Mouse (Mus musculus): ENCODE results near the gene Arhgef33. TPM values are rescaled to one million over a fixed set of nuclear protein-coding genes. Genes with fewer than 3 reads are reported as not detected.

Gene Arhgef33
- polyA plus RNA-seq, 1 experiment from 2014 or later, result 0.32 TPM

DNA sequence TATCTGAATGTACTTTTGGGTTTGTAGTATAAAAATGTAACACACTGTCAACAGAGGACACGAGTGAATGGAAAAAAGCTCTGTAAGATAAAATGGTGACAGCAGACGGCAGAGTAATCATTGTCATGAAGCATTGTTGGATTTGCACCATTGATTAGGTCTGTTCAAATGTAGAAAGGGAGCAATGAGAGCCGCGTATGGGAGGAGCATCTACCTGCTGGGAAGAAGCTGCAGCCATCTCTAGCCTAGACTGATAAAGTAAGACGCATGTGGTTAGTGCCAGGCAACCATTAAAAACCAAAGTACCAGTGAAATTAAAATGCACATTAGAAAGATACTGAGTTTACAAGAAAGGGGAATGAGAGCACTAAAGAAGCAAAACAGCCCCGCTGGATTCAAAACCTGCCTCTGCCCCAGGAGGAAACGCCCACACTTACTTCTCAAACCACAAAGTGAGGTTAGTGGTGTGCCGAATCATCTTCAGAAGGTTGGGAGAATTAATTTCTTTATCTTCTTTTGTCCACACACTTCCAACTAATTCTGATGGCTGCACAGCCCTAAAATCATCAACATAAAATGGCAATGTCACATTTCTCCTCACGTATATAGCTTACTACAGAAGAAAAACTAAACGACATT lies 111.5 kb downstream of the Arhgef33 start:
- ATAC-seq (ENCODE audit: low read depth), result no peak
- no peaks in the 10 kb centered on the region for H3K4me1 ChIP-seq (ENCODE audit: control insufficient read depth, low read depth, low read length)
- H3K9ac ChIP-seq (ENCODE audit: low read depth, low read length), result no peak overlapping the region
- WGBS (ENCODE audit: insufficient replicate concordance), result 55% methylated on average over 10 of the region's 10 CpGs
- H3K4me3 ChIP-seq (ENCODE audit: low read depth, low read length), result no peak overlapping the region
- no peak overlapping the region for H3K27ac ChIP-seq (ENCODE audit: low read length)
- H3K4me2 ChIP-seq (ENCODE audit: low read depth, low read length), result no peak overlapping the region
- H3K9me3 ChIP-seq (replicated peaks; ENCODE audit: control insufficient read depth, low read length), result no peaks in the 10 kb centered on the region
- no peaks in the 10 kb centered on the region for H3K27me3 ChIP-seq (ENCODE audit: control insufficient read depth, insufficient read depth, low read depth, low read length)
- H3K36me3 ChIP-seq (ENCODE audit: control insufficient read depth, insufficient read depth), result peaks cover 10% of the 10 kb centered on the region

DNA sequence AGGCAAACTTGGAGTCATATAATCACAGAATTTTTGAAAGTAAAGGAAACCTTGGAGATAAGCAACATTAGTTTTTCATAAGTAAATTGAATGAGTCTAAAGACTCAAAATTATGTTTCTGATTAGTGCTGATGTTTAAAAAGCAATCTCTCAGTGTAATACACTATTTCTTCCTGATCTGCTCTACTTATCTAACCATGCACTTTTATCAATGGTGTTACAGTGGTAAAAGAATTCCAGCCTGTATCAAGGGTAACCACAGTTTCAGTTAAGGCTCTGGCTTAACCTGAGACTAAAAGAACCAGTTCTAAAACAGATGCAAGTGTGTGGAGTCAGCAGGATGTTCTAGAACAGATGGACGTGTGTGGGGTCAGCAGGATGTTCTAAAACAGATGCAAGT lies 113.8 kb downstream of the Arhgef33 start:
- Histone ChIP-seq H3K9ac (ENCODE audit: low read depth, low read length) (no peak overlapping the region), H3K4me2 (ENCODE audit: low read depth, low read length) (no peak overlapping the region), H3K4me1 (ENCODE audit: control insufficient read depth, low read depth, low read length) (no peaks in the 10 kb centered on the region), H3K9me3 (replicated peaks; ENCODE audit: control insufficient read depth, low read length) (no peaks in the 10 kb centered on the region), H3K27ac (ENCODE audit: low read length) (no peak overlapping the region), H3K36me3 (ENCODE audit: control insufficient read depth, insufficient read depth) (peaks cover 10% of the 10 kb centered on the region), H3K27me3 (ENCODE audit: control insufficient read depth, insufficient read depth, low read depth, low read length) (no peaks in the 10 kb centered on the region), H3K4me3 (ENCODE audit: low read depth, low read length) (no peak overlapping the region)
- ATAC-seq (ENCODE audit: low read depth), result no peak
- 68% methylated on average over 1 of the region's 1 CpGs for WGBS (ENCODE audit: insufficient replicate concordance)

DNA sequence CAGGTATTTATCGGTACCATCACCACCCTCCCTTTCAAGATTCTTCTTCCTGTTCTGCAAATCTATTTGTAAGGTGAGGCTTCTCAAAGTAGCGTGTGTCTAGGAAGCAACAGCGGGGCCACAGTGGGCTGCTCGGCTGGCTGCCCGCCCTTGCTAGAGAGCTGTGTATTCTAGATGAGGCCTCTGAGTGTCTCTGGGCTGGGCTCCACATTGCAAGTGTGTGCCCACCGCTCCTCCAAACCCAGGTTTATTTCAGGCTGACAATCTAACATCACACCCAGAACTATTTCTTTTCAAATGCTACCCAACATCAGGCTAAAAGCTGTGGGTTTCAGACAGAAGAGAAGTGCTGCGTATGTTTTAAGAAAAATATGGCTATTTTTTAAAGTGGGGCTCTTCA lies 119.0 kb downstream of the Arhgef33 start:
- peaks cover 10% of the 10 kb centered on the region for H3K36me3 ChIP-seq (ENCODE audit: control insufficient read depth, insufficient read depth)
- H3K27me3 ChIP-seq (ENCODE audit: control insufficient read depth, insufficient read depth, low read depth, low read length), result no peaks in the 10 kb centered on the region
- WGBS (ENCODE audit: insufficient replicate concordance), result 77% methylated on average over 7 of the region's 7 CpGs
- ATAC-seq (ENCODE audit: low read depth), result no peak
- no peak overlapping the region for H3K4me3 ChIP-seq (ENCODE audit: low read depth, low read length)
- no peak overlapping the region for H3K4me2 ChIP-seq (ENCODE audit: low read depth, low read length)
- no peak overlapping the region for H3K27ac ChIP-seq (ENCODE audit: low read length)
- no peaks in the 10 kb centered on the region for H3K9me3 ChIP-seq (replicated peaks; ENCODE audit: control insufficient read depth, low read length)
- no peak overlapping the region for H3K9ac ChIP-seq (ENCODE audit: low read depth, low read length)
- no peaks in the 10 kb centered on the region for H3K4me1 ChIP-seq (ENCODE audit: control insufficient read depth, low read depth, low read length)

DNA sequence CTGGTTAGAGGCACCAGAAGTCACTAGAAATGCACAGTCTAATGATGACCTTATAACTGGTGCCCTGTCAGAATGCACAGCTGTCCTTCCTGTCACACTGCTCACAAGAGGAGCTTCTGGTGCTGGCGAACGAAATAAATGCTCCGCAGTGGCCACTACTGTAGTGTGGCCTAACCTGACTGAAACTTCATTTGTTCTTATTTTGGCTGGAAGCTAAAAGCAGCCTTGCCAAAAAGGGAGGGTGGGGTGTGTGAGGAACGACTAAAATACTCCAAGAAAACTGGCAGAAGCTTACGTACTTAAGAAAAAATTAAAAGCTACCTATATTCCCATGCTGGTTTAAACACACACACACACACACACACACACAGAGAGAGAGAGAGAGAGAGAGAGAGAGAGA lies 119.7 kb downstream of the Arhgef33 start:
- WGBS (ENCODE audit: insufficient replicate concordance), result 74% methylated on average over 5 of the region's 5 CpGs
- Histone ChIP-seq H3K27me3 (ENCODE audit: control insufficient read depth, insufficient read depth, low read depth, low read length) (no peaks in the 10 kb centered on the region), H3K4me1 (ENCODE audit: control insufficient read depth, low read depth, low read length) (no peaks in the 10 kb centered on the region), H3K27ac (ENCODE audit: low read length) (no peak overlapping the region), H3K4me3 (ENCODE audit: low read depth, low read length) (no peak overlapping the region), H3K4me2 (ENCODE audit: low read depth, low read length) (no peak overlapping the region), H3K9ac (ENCODE audit: low read depth, low read length) (no peak overlapping the region), H3K9me3 (replicated peaks; ENCODE audit: control insufficient read depth, low read length) (no peaks in the 10 kb centered on the region), H3K36me3 (ENCODE audit: control insufficient read depth, insufficient read depth) (peaks cover 10% of the 10 kb centered on the region)
- ATAC-seq (ENCODE audit: low read depth), result no peak

DNA sequence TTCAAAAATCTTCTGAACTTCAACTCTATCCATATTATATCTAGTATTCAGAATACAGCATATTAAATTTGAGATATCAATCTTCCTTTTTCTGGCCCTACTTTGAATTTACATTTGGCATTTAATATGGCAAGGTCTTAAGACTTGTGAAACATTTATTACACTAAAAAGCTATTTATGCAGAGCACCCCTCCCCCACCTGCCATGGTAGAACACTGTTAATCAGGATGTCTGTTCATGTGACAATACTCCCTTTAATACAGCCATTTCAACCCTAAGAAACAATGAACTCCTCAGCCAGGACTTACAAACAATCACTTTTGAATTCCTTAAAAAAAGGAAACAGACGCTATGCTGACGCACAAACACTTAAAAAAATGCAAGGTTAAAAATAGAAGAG lies 120.8 kb downstream of the Arhgef33 start:
- no peak overlapping the region for H3K4me3 ChIP-seq (ENCODE audit: low read depth, low read length)
- H3K27ac ChIP-seq (ENCODE audit: low read length), result no peak overlapping the region
- H3K4me2 ChIP-seq (ENCODE audit: low read depth, low read length), result no peak overlapping the region
- no peaks in the 10 kb centered on the region for H3K27me3 ChIP-seq (ENCODE audit: control insufficient read depth, insufficient read depth, low read depth, low read length)
- no peak for ATAC-seq (ENCODE audit: low read depth)
- 83% methylated on average over 2 of the region's 2 CpGs for WGBS (ENCODE audit: insufficient replicate concordance)
- no peak overlapping the region for H3K9ac ChIP-seq (ENCODE audit: low read depth, low read length)
- no peaks in the 10 kb centered on the region for H3K9me3 ChIP-seq (replicated peaks; ENCODE audit: control insufficient read depth, low read length)
- H3K36me3 ChIP-seq (ENCODE audit: control insufficient read depth, insufficient read depth), result peaks cover under 1% of the 10 kb centered on the region
- no peaks in the 10 kb centered on the region for H3K4me1 ChIP-seq (ENCODE audit: control insufficient read depth, low read depth, low read length)

DNA sequence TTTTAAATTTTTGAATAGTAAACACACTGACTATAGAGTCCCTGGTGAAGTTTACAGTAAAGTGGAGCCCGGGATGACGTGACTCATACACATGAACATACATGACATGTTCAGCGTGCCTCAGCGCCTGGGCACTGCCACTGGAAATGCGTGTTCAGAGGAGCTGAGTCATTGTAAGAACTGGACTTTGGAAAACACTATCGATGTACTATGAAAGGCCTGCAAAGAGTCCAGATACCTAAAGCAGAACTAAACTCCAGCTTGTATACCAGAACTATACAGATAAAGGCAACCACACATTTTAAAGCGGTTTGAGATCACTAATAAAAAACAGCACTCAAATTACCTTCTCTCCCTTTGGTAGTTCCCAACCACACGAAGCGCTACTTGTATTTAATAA lies 124.8 kb downstream of the Arhgef33 start:
- H3K4me3 ChIP-seq (ENCODE audit: low read depth, low read length), result no peak overlapping the region
- no peaks in the 10 kb centered on the region for H3K27me3 ChIP-seq (ENCODE audit: control insufficient read depth, insufficient read depth, low read depth, low read length)
- no peak overlapping the region for H3K4me2 ChIP-seq (ENCODE audit: low read depth, low read length)
- 83% methylated on average over 9 of the region's 9 CpGs for WGBS (ENCODE audit: insufficient replicate concordance)
- H3K36me3 ChIP-seq (ENCODE audit: control insufficient read depth, insufficient read depth), result peaks cover 3% of the 10 kb centered on the region; the same call in 1 of the 2 replicates
- H3K9me3 ChIP-seq (replicated peaks; ENCODE audit: control insufficient read depth, low read length), result no peaks in the 10 kb centered on the region
- H3K27ac ChIP-seq (ENCODE audit: low read length), result no peak overlapping the region
- H3K4me1 ChIP-seq (ENCODE audit: control insufficient read depth, low read depth, low read length), result no peaks in the 10 kb centered on the region
- H3K9ac ChIP-seq (ENCODE audit: low read depth, low read length), result no peak overlapping the region
- no peak for ATAC-seq (ENCODE audit: low read depth)

DNA sequence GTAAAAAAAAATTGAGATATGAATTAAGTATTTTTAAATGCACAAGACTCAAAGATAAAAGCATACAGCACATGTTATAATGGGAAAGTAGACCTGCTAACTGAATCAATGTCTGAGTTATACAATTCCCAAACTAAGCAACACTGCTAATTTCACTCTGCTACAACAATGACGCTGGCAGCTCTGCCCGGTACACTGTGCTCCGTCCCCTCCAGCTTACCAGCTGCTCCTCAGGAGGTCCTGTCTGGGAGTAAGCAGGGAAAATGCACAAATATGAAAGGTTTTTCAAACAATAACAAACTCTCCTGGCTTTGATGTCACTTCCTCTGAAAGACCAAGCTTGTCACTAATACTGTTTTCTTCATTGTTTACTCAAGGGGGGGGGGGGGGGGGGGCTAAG lies 127.2 kb downstream of the Arhgef33 start:
- peaks cover 3% of the 10 kb centered on the region; the same call in 1 of the 2 replicates for H3K36me3 ChIP-seq (ENCODE audit: control insufficient read depth, insufficient read depth)
- H3K4me3 ChIP-seq (ENCODE audit: low read depth, low read length), result no peak overlapping the region
- ATAC-seq (ENCODE audit: low read depth), result no peak
- H3K27ac ChIP-seq (ENCODE audit: low read length), result no peak overlapping the region
- no peaks in the 10 kb centered on the region for H3K4me1 ChIP-seq (ENCODE audit: control insufficient read depth, low read depth, low read length)
- H3K4me2 ChIP-seq (ENCODE audit: low read depth, low read length), result no peak overlapping the region
- no peaks in the 10 kb centered on the region for H3K27me3 ChIP-seq (ENCODE audit: control insufficient read depth, insufficient read depth, low read depth, low read length)
- no peaks in the 10 kb centered on the region for H3K9me3 ChIP-seq (replicated peaks; ENCODE audit: control insufficient read depth, low read length)
- no peak overlapping the region for H3K9ac ChIP-seq (ENCODE audit: low read depth, low read length)
- WGBS (ENCODE audit: insufficient replicate concordance), result 84% methylated on average over 3 of the region's 3 CpGs

DNA sequence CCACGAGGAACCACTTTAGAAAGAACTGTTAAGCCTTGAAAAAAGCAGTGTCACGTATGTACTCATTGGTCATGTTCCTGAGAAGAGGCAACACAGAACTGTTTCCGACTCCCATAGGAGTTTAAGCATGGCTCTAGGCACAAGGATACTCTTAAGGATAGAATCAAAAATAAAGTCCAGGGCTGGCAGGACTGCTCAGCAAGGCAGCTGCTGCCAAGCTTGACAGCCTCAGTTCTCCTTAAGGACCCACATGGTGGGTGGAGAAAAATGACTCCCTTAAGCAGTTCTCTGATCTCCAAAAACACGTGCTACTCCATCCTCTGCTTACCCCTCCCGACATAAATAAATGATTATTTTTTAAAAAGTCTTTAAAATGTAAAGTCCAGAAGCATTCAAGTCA lies 128.5 kb downstream of the Arhgef33 start:
- ATAC-seq (ENCODE audit: low read depth), result no peak
- WGBS (ENCODE audit: insufficient replicate concordance), result 81% methylated on average over 5 of the region's 5 CpGs
- H3K9me3 ChIP-seq (replicated peaks; ENCODE audit: control insufficient read depth, low read length), result no peaks in the 10 kb centered on the region

DNA sequence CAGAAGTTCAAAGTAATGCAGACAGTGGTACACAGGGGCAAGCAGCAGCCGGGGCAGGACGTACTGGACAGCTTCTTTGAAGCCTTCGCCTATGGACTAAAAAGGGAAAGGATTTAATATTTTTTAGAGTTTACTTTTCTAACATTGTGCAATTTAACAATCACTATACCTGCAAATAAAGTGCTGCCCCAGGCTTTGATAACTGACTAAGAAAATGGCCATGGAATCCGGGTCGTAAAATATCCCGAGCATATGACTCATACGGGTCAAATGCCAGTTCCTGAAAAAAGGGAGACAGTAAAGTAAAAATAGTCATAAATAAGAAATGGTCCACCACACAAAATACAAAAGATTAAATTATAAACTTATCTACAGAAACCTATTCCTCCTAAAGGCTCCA lies 138.2 kb downstream of the Arhgef33 start:
- no peak for ATAC-seq (ENCODE audit: low read depth)
- H3K36me3 ChIP-seq (ENCODE audit: control insufficient read depth, insufficient read depth), result peaks cover 4% of the 10 kb centered on the region
- no peak overlapping the region for H3K4me2 ChIP-seq (ENCODE audit: low read depth, low read length)

More for the DNA sequence above, 128.5 kb downstream of the Arhgef33 start:
- Histone ChIP-seq H3K4me3 (ENCODE audit: low read depth, low read length) (no peak overlapping the region), H3K27me3 (ENCODE audit: control insufficient read depth, insufficient read depth, low read depth, low read length) (no peaks in the 10 kb centered on the region), H3K9ac (ENCODE audit: low read depth, low read length) (no peak overlapping the region), H3K4me1 (ENCODE audit: control insufficient read depth, low read depth, low read length) (no peaks in the 10 kb centered on the region), H3K36me3 (ENCODE audit: control insufficient read depth, insufficient read depth) (peaks cover 3% of the 10 kb centered on the region; the same call in 1 of the 2 replicates), H3K4me2 (ENCODE audit: low read depth, low read length) (no peak overlapping the region), H3K27ac (ENCODE audit: low read length) (no peak overlapping the region)

More for the DNA sequence above, 138.2 kb downstream of the Arhgef33 start:
- no peak overlapping the region for H3K4me3 ChIP-seq (ENCODE audit: low read depth, low read length)
- H3K27ac ChIP-seq (ENCODE audit: low read length), result no peak overlapping the region
- H3K27me3 ChIP-seq (ENCODE audit: control insufficient read depth, insufficient read depth, low read depth, low read length), result no peaks in the 10 kb centered on the region
- no peak overlapping the region for H3K9ac ChIP-seq (ENCODE audit: low read depth, low read length)
- H3K9me3 ChIP-seq (replicated peaks; ENCODE audit: control insufficient read depth, low read length), result no peaks in the 10 kb centered on the region
- 85% methylated on average over 7 of the region's 7 CpGs for WGBS (ENCODE audit: insufficient replicate concordance)
- no peaks in the 10 kb centered on the region for H3K4me1 ChIP-seq (ENCODE audit: control insufficient read depth, low read depth, low read length)
